Mouse (Mus musculus) C2C12 (cell line): ENCODE measurements around the gene Cxcl5. TPM values are rescaled to one million over a fixed set of nuclear protein-coding genes. Genes with fewer than 3 reads are reported as not detected.

ENCODE experiments used
- H3K27me3 ChIP-seq: one replicate; pipeline ENCODE4 v1.6.1; 2011; ENCODE audit not compliant: control insufficient read depth, insufficient read depth, insufficient read length
- H3K36me3 ChIP-seq: one replicate; pipeline ENCODE4 v1.6.1; 2011; ENCODE audit not compliant: control insufficient read depth, insufficient read depth
- H3K4me3 ChIP-seq: one replicate; pipeline ENCODE4 v1.5.1; 2011; ENCODE audit warnings: mild to moderate bottlenecking, control low read depth; ENCODE audit not compliant: poor library complexity, insufficient read depth, severe bottlenecking
- H3K79me2 ChIP-seq: one replicate; pipeline ENCODE4 v1.6.1; 2011; ENCODE audit not compliant: control insufficient read depth, insufficient read depth
- H3K79me3 ChIP-seq: one replicate; pipeline ENCODE4 v1.6.1; 2011; ENCODE audit warnings: low read depth, control low read depth
- H3ac ChIP-seq: one replicate; pipeline ENCODE3; 2011; ENCODE audit warnings: low read depth; ENCODE audit not compliant: control insufficient read depth, insufficient read length
- CEBPB ChIP-seq: IDR thresholded peaks from one replicate; pipeline ENCODE4 v1.6.1; 2011; ENCODE audit warnings: low read depth, mild to moderate bottlenecking, control low read depth, moderate library complexity
- CTCF ChIP-seq: IDR thresholded peaks from one replicate; pipeline ENCODE4 v1.5.1; 2011; ENCODE audit not compliant: control insufficient read depth, insufficient read depth, insufficient read length
- FOSL1 ChIP-seq: IDR thresholded peaks from one replicate; pipeline ENCODE4 v1.8.0; 2011; ENCODE audit warnings: mild to moderate bottlenecking, low read length; ENCODE audit not compliant: poor library complexity, insufficient read depth, severe bottlenecking
- MAX ChIP-seq: IDR thresholded peaks from one replicate; pipeline ENCODE4 v1.6.1; 2011; ENCODE audit warnings: mild to moderate bottlenecking, control low read depth
- MYOD1 ChIP-seq: IDR thresholded peaks from one replicate; pipeline ENCODE4 v1.6.1; 2011; ENCODE audit warnings: low read depth; ENCODE audit not compliant: control insufficient read depth, insufficient read length
- MYOG ChIP-seq: IDR thresholded peaks from one replicate; pipeline ENCODE4 v1.6.1; 2011; ENCODE audit not compliant: control insufficient read depth, insufficient read length; ENCODE audit errors: extremely low read depth
- USF1 ChIP-seq: IDR thresholded peaks from one replicate; pipeline ENCODE4 v1.6.1; 2011; ENCODE audit warnings: low read depth, mild to moderate bottlenecking, control low read depth, moderate library complexity
- polyA plus RNA-seq: library from polyadenylated mRNA; unstranded; fragments of >200 nt; fragmentation: generic; extraction: Trizol; gene quantifications from one replicate; pipeline ENCODE4 v1.2.1, GENCODE M21; 2012; ENCODE audit warnings: missing spikeins

The Cxcl5 gene
- polyA plus RNA-seq, 1 experiment, result 0.14 TPM

DNA sequence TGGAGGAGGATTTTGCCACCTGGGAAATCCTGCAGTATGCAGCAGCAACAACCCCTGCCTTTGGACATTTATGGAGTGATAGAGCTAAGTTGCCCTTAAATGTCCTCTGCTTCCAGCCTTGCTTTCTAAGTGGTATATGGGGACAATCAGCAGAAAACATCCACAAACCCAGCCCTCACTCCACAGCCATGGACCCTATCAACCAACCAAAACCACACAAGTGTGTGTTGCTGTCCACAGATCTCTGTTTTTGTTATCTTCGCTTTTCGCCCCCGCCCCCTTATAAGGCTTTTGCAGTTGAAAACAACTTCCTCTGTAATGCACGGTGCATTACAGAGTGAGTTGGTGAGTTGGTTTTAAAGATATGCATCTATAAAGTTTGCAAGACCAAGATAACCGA is 16.4 kb downstream of the Cxcl5 start:
- Histone ChIP-seq H3ac (no peak overlapping the region), H3K36me3 (no peaks in the 10 kb centered on the region), H3K4me3 (no peak overlapping the region), H3K27me3 (no peaks in the 10 kb centered on the region), H3K79me3 (no peaks in the 10 kb centered on the region), H3K79me2 (no peaks in the 10 kb centered on the region)
- no peak for TF ChIP-seq MYOG

DNA sequence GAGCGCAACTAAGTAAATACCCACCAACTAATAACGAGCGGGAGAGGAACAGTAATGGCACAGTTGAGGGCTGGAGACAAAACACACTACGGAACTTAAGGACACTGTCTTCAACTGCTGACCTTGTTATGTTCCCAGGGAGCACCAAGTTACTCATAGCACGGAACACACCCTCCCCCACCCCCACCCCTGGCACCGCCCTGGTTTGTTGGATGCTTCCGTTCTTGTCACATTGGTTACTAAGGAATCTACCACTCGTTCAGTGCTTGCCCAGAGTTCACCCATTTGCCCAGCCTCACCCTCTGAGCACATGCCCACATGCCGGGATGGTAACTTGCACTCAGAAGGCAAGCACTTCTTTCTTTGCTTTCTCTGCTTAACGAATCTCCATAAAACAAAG is 18.5 kb downstream of the Cxcl5 start:
- Histone ChIP-seq H3K27me3 (no peaks in the 10 kb centered on the region), H3K79me2 (no peaks in the 10 kb centered on the region), H3ac (no peak overlapping the region), H3K79me3 (no peaks in the 10 kb centered on the region), H3K36me3 (no peaks in the 10 kb centered on the region), H3K4me3 (no peak overlapping the region)
- no peak for TF ChIP-seq MYOG
- TF ChIP-seq MYOD1, result no peak
- TF ChIP-seq USF1, result no peak
- TF ChIP-seq MAX, result no peak
- TF ChIP-seq CTCF, result no peak
- TF ChIP-seq FOSL1, result no peak
- TF ChIP-seq CEBPB, result no peak

DNA sequence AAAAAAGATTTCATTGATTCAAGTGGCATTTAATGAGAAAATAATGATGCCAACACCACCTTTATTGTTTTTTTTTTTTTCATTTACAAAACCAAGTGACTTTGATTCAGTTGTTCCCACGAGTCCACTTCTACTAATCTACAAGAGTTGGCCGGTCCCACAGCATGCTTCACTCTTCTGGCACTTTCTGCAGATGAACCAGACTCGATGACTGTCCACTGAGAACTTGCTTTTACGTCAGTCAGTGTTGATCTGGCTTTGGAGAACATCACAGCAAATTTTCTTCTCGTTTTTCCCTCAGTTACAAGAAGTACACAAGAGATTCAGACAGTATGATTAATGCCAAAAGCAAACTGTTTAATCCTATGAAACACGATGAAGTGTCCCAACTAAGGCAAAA is 19.7 kb downstream of the Cxcl5 start:
- H3K79me2 ChIP-seq, result no peaks in the 10 kb centered on the region
- no peaks in the 10 kb centered on the region for H3K27me3 ChIP-seq
- H3ac ChIP-seq, result no peak overlapping the region
- no peaks in the 10 kb centered on the region for H3K79me3 ChIP-seq
- TF ChIP-seq MAX (no peak), CEBPB (no peak), FOSL1 (no peak), MYOG (no peak), CTCF (no peak)
- H3K4me3 ChIP-seq, result no peak overlapping the region
- H3K36me3 ChIP-seq, result no peaks in the 10 kb centered on the region

DNA sequence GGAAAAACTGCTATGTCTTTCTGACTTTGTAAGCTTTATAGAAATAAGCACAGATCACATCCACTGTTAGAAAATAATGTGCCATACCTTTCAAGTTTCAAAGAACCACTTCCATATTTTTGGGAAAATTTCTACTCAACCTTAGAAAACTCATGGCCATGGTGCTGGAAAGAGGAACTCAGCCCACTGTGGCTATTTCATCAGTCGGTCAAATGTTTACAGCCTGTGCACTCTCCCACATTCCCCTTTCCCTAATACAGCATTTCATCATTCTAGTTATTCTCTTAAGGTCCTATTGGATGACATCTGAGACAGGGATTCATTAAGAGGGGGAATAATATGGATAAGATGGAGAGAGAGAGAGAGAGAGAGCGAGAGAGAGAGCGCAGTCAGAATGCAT is 24.5 kb downstream of the Cxcl5 start:
- Histone ChIP-seq H3K79me2 (no peaks in the 10 kb centered on the region), H3K79me3 (no peaks in the 10 kb centered on the region), H3K27me3 (no peaks in the 10 kb centered on the region), H3ac (no peak overlapping the region), H3K4me3 (no peak overlapping the region), H3K36me3 (no peaks in the 10 kb centered on the region)
- no peak for TF ChIP-seq MYOG
- TF ChIP-seq CTCF, result no peak
- no peak for TF ChIP-seq USF1
- no peak for TF ChIP-seq CEBPB
- TF ChIP-seq MAX, result no peak
- TF ChIP-seq FOSL1, result no peak
- TF ChIP-seq MYOD1, result no peak

DNA sequence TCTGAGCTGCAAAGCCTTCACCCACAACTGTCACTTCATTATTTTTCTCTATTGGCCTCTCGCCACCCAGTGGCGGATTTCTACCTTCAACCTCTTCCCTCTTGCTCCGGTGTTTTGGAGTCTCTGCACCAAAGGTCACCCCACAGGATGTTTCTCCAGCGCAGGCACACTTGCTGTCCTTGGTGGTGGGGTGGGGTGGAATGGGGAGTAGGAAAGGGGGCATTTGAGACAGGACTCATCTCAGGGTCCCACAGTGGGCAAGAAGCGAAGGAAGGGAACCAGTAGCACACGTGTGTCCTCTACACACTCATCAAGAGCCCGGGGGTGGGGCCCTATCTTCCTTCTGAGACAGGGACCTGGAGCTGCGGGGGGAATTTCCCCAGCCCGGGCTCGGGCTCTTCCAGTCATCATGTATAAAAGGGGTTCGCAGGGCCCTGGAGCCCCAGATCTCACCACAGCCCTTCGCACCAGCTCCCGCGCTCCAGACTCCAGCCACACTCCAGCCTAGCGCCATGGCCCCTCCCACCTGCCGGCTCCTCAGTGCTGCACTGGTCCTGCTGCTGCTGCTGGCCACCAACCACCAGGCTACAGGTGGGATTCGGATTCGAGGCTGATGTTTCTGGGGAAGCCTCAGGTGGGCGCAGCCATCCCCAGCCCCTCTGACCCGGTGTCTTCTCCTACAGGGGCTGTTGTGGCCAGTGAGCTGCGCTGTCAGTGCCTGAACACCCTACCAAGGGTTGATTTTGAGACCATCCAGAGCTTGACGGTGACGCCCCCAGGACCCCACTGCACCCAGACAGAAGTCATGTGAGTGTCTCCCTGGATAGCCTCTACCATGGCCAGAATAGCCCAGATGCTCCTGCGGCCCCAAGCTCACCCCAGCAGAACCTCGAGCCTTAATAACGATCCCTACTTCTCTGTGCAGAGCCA is 26.8 kb downstream of the Cxcl5 start, which contains the start of gene Cxcl3:
TSS of gene Cxcl3 (plus strand) at position 445 of the 930 bp plus-strand sequence.
- H3K36me3 ChIP-seq, result no peaks in the 10 kb centered on the region
- no peaks in the 10 kb centered on the region for H3K27me3 ChIP-seq
- no peaks in the 10 kb centered on the region for H3K79me2 ChIP-seq
- no peaks in the 10 kb centered on the region for H3K79me3 ChIP-seq
- TF ChIP-seq FOSL1, result no peak
- no peak for TF ChIP-seq MAX
- no peak within 1 kb of the TSS for H3K4me3 ChIP-seq
- H3ac ChIP-seq, result no peak within 1 kb of the TSS

DNA sequence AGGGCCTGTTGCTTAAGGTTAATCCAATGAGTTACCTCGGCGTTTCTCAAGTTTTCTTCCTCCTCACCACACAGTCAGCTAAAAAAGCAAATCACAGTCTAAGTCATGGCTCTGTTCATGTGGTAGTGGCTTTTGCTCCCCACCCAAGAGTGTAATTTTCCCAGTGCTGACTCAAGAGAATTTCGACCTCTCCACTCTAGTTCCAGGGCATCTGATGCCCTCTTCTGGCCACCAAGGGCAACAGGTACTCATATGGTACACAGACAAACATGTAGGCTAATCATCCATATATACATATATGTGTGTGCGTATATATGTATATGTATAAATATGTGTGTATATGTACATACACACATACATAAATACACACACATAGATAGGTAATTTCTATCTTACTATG is 29.0 kb downstream of the Cxcl5 start:
- H3K79me3 ChIP-seq, result no peaks in the 10 kb centered on the region
- TF ChIP-seq MYOD1 (no peak), MAX (no peak), CTCF (no peak)
- H3K27me3 ChIP-seq, result no peaks in the 10 kb centered on the region
- no peak overlapping the region for H3K4me3 ChIP-seq
- H3K79me2 ChIP-seq, result no peaks in the 10 kb centered on the region
- no peaks in the 10 kb centered on the region for H3K36me3 ChIP-seq
- no peak overlapping the region for H3ac ChIP-seq
